Mouse (Mus musculus) midbrain, embryonic 11.5 days (tissue): ENCODE results near the gene Slit1. TPM values are rescaled to one million over a fixed set of nuclear protein-coding genes. Genes with fewer than 3 reads are reported as not detected.

Experiments
- ATAC-seq: fragments of 200-750 bp; cut with Nextera tagmentation; 2 replicates; pipeline ENCODE4 v1.8.0; 2017; ENCODE audit warnings: moderate TSS enrichment, moderate library complexity; ENCODE audit not compliant: low FRiP score
- DNase-seq: peaks from one replicate; pipeline ENCODE4 v3.0.0; 2015; ENCODE audit warnings: low spot score; ENCODE audit errors: missing footprints
- H3K27ac ChIP-seq: fragments of 300-500 bp; sonication (generic); 2 replicates; pipeline ENCODE4 v1.5.1; 2014; ENCODE audit warnings: low read depth, low read length
- H3K27me3 ChIP-seq: fragments of 300-500 bp; sonication (generic); 2 replicates; pipeline ENCODE4 v1.6.1; 2014; ENCODE audit warnings: mild to moderate bottlenecking, low read length, moderate library complexity, mixed read lengths; ENCODE audit not compliant: control insufficient read depth, insufficient read depth
- H3K36me3 ChIP-seq: fragments of 300-500 bp; sonication (generic); 2 replicates; pipeline ENCODE4 v1.6.1; 2014; ENCODE audit warnings: mild to moderate bottlenecking, low read length, moderate library complexity, mixed read lengths; ENCODE audit not compliant: control insufficient read depth, insufficient read depth
- H3K4me1 ChIP-seq: fragments of 300-500 bp; sonication (generic); 2 replicates; pipeline ENCODE4 v1.6.1; 2014; ENCODE audit warnings: low read length; ENCODE audit not compliant: control insufficient read depth, insufficient read depth
- H3K4me2 ChIP-seq: fragments of 300-500 bp; sonication (generic); 2 replicates; pipeline ENCODE4 v1.6.1; 2014; ENCODE audit warnings: mild to moderate bottlenecking, moderate library complexity
- H3K4me3 ChIP-seq: fragments of 300-500 bp; sonication (generic); 2 replicates; pipeline ENCODE4 v1.5.1; 2014; ENCODE audit warnings: low read depth, low read length
- H3K9ac ChIP-seq: fragments of 300-500 bp; sonication (generic); 2 replicates; pipeline ENCODE4 v1.6.1; 2014; ENCODE audit warnings: low read length
- H3K9me3 ChIP-seq: fragments of 300-500 bp; sonication (generic); 2 replicates; pipeline ENCODE4 v1.6.1; 2016; ENCODE audit warnings: low read length; ENCODE audit not compliant: control insufficient read depth
- WGBS: fragments of 180-500 bp; shearing (Covaris S2); extraction: QIAGEN DNeasy Blood & Tissue Kit; methylation state at CpG from one replicate; pipeline ENCODE4 v1.1.7; 2014; 5-methylcytosine and 5-hydroxymethylcytosine counted together
- polyA plus RNA-seq: library from polyadenylated mRNA; unstranded; fragments of >200 nt; fragmentation: Nextera tagmentation; extraction: Ambion mirVana; gene quantifications from 2 replicates; pipeline ENCODE4 v1.2.1, GENCODE M21; 2014

Slit1 gene
- polyA plus RNA-seq, 1 experiment from 2014 or later, result 10.2 TPM

GRCm38 (mm10) chr19:41714431-41714917 is 29.0 kb downstream of the Slit1 start:
- 54% methylated on average over 9 of the region's 9 CpGs for WGBS
- Histone ChIP-seq H3K9ac (no peak overlapping the region), H3K4me2 (no peak overlapping the region), H3K27ac (no peak overlapping the region), H3K4me3 (no peak overlapping the region), H3K9me3 (no peaks in the 10 kb centered on the region), H3K27me3 (peaks cover 2% of the 10 kb centered on the region; the same call in 1 of the 2 replicates), H3K4me1 (peaks cover 32% of the 10 kb centered on the region), H3K36me3 (no peaks in the 10 kb centered on the region)
- DNase-seq (no peak), ATAC-seq (no peak)

GRCm38 (mm10) chr19:41712829-41713228 is 30.6 kb downstream of the Slit1 start:
- peaks cover 28% of the 10 kb centered on the region for H3K4me1 ChIP-seq
- H3K4me2 ChIP-seq, result no peak overlapping the region
- no peaks in the 10 kb centered on the region for H3K36me3 ChIP-seq
- 0 out of 2 replicates have a peak, but pooled peaks cover 2% of the 10 kb centered on the region for H3K27me3 ChIP-seq
- no peak overlapping the region for H3K27ac ChIP-seq
- H3K4me3 ChIP-seq, result no peak overlapping the region
- H3K9me3 ChIP-seq, result no peaks in the 10 kb centered on the region
- no peak overlapping the region for H3K9ac ChIP-seq
- ATAC-seq (no peak), DNase-seq (no peak)
- WGBS, result 94% methylated on average over 8 of the region's 8 CpGs

- no peak overlapping the region for H3K27ac ChIP-seq
- no peak overlapping the region for H3K9ac ChIP-seq
- ATAC-seq (no peak), DNase-seq (no peak)
- peaks cover 24% of the 10 kb centered on the region for H3K4me1 ChIP-seq
- no peak overlapping the region for H3K4me3 ChIP-seq
- no peaks in the 10 kb centered on the region for H3K9me3 ChIP-seq
- peaks cover under 1% of the 10 kb centered on the region; the same call in 1 of the 2 replicates for H3K27me3 ChIP-seq
- 92% methylated on average over 9 of the region's 9 CpGs for WGBS
- H3K4me2 ChIP-seq, result no peak overlapping the region
- no peaks in the 10 kb centered on the region for H3K36me3 ChIP-seq
Measured at GRCm38 (mm10) chr19:41711665-41712064, 31.8 kb downstream of the Slit1 start.

- Histone ChIP-seq H3K27me3 (peaks cover 3% of the 10 kb centered on the region; the same call in 1 of the 2 replicates), H3K9me3 (no peaks in the 10 kb centered on the region), H3K36me3 (no peaks in the 10 kb centered on the region), H3K4me2 (no peak overlapping the region), H3K9ac (no peak overlapping the region), H3K4me1 (peaks cover 28% of the 10 kb centered on the region), H3K27ac (no peak overlapping the region), H3K4me3 (no peak overlapping the region)
- ATAC-seq, result no peak
- DNase-seq, result no peak
- WGBS, result 87% methylated on average over 12 of the region's 12 CpGs
Measured at GRCm38 (mm10) chr19:41709497-41710165, 33.8 kb downstream of the Slit1 start.

GRCm38 (mm10) chr19:41707850-41708249 is 35.6 kb downstream of the Slit1 start:
- no peak overlapping the region for H3K4me3 ChIP-seq
- peaks cover 3% of the 10 kb centered on the region; the same call in 1 of the 2 replicates for H3K27me3 ChIP-seq
- ATAC-seq (no peak), DNase-seq (no peak)
- WGBS, result 66% methylated on average over 12 of the region's 12 CpGs
- no peak overlapping the region for H3K9ac ChIP-seq
- no peak overlapping the region for H3K27ac ChIP-seq
- H3K4me2 ChIP-seq, result no peak overlapping the region
- H3K9me3 ChIP-seq, result no peaks in the 10 kb centered on the region
- peaks cover 26% of the 10 kb centered on the region for H3K4me1 ChIP-seq
- H3K36me3 ChIP-seq, result no peaks in the 10 kb centered on the region

GRCm38 (mm10) chr19:41706094-41706828 is 37.2 kb downstream of the Slit1 start:
- H3K4me3 ChIP-seq, result no peak overlapping the region
- H3K9me3 ChIP-seq, result no peaks in the 10 kb centered on the region
- H3K4me2 ChIP-seq, result peak overlapping the region; percentile 15; the same call in 1 of the 2 replicates
- WGBS, result 65% methylated on average over 17 of the region's 17 CpGs
- no peak for DNase-seq
- no peaks in the 10 kb centered on the region for H3K36me3 ChIP-seq
- H3K27me3 ChIP-seq, result peaks cover 3% of the 10 kb centered on the region; the same call in 1 of the 2 replicates
- H3K27ac ChIP-seq, result no peak overlapping the region; the same call in 1 of the 2 replicates
- ATAC-seq, result peak; percentile 13; the same call in 1 of the 2 replicates
- peaks cover 26% of the 10 kb centered on the region for H3K4me1 ChIP-seq
- H3K9ac ChIP-seq, result no peak overlapping the region

GRCm38 (mm10) chr19:41705416-41705815 is 38.0 kb downstream of the Slit1 start:
- DNase-seq (no peak), ATAC-seq (peak; percentile 72)
- Histone ChIP-seq H3K4me1 (peaks cover 27% of the 10 kb centered on the region), H3K36me3 (no peaks in the 10 kb centered on the region), H3K9me3 (no peaks in the 10 kb centered on the region), H3K27ac (no peak overlapping the region; the same call in 1 of the 2 replicates), H3K27me3 (peaks cover 3% of the 10 kb centered on the region; the same call in 1 of the 2 replicates), H3K4me2 (peak overlapping the region; percentile 8; the same call in 1 of the 2 replicates), H3K4me3 (no peak overlapping the region), H3K9ac (no peak overlapping the region; the same call in 1 of the 2 replicates)
- WGBS, result 29% methylated on average over 12 of the region's 12 CpGs

- peaks cover 3% of the 10 kb centered on the region; the same call in 1 of the 2 replicates for H3K27me3 ChIP-seq
- ATAC-seq (no peak), DNase-seq (no peak)
- WGBS, result 79% methylated on average over 6 of the region's 6 CpGs
- no peak overlapping the region for H3K4me3 ChIP-seq
- H3K4me1 ChIP-seq, result peaks cover 53% of the 10 kb centered on the region
- H3K27ac ChIP-seq, result no peak overlapping the region
- H3K36me3 ChIP-seq, result no peaks in the 10 kb centered on the region
- H3K9ac ChIP-seq, result no peak overlapping the region
- H3K4me2 ChIP-seq, result no peak overlapping the region
- no peaks in the 10 kb centered on the region for H3K9me3 ChIP-seq
Measured at GRCm38 (mm10) chr19:41702638-41703037, 40.8 kb downstream of the Slit1 start.
